Mouse (Mus musculus) E14TG2a.4 (cell line): ENCODE measurements around the gene Galk2.

Experiments
- H3K27me3 ChIP-seq: 2 replicates; pipeline ENCODE4 v1.6.1; 2014; ENCODE audit warnings: low read length, control low read depth; ENCODE audit not compliant: insufficient read depth
- H3K36me3 ChIP-seq: 2 replicates; pipeline ENCODE4 v1.6.1; 2014; ENCODE audit warnings: low read length, control low read depth; ENCODE audit not compliant: insufficient read depth
- H3K4me1 ChIP-seq: replicated peaks from 2 replicates; pipeline ENCODE4 v1.6.1; 2014; ENCODE audit warnings: low read depth, low read length, control low read depth
- H3K4me3 ChIP-seq: replicated peaks from 2 replicates; pipeline ENCODE4 v1.5.1; 2014; ENCODE audit warnings: mild to moderate bottlenecking, low read length
- H3K9me3 ChIP-seq: 2 replicates; pipeline ENCODE4 v1.6.1; 2014; ENCODE audit warnings: low read length, control low read depth
- CTCF ChIP-seq: conservative IDR thresholded peaks from 2 replicates; pipeline ENCODE4 v1.5.1; 2014; ENCODE audit warnings: low read length
- NANOG ChIP-seq: IDR thresholded peaks from 2 replicates; pipeline ENCODE4 v1.6.1; 2014; ENCODE audit warnings: borderline replicate concordance, low read length, mixed read lengths
- POU5F1 ChIP-seq: IDR thresholded peaks from 2 replicates; pipeline ENCODE4 v1.6.1; 2014; ENCODE audit warnings: low read length, borderline replicate concordance

Gene Galk2

DNA sequence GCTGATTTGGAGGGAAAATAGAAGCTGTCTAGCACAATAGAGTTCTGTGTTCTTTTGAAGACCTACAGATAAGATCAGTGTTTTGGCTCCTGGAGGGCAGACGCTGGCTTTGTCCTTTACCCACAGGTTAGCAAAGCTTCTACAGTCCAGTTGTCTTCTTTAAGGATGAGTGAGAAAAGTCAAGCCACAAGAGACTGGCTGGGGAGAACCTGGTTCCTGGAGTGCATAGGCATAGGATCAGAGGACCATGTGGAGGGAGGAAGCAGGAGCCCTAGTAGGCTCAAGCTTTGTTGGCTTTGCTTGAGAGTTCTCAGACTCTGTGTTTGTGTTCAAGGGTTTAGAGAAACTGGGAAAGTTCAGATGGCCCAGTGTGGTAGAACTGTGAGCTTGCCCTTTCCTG, 65.6 kb downstream of the Galk2 start:
- no peaks in the 10 kb centered on the region for H3K27me3 ChIP-seq
- no peak overlapping the region for H3K4me3 ChIP-seq
- H3K4me1 ChIP-seq, result no peaks in the 10 kb centered on the region
- peaks cover 3% of the 10 kb centered on the region; the same call in 1 of the 2 replicates for H3K9me3 ChIP-seq
- H3K36me3 ChIP-seq, result peaks cover 17% of the 10 kb centered on the region
- TF ChIP-seq CTCF, result no peak
- no peak for TF ChIP-seq NANOG
- no peak for TF ChIP-seq POU5F1

DNA sequence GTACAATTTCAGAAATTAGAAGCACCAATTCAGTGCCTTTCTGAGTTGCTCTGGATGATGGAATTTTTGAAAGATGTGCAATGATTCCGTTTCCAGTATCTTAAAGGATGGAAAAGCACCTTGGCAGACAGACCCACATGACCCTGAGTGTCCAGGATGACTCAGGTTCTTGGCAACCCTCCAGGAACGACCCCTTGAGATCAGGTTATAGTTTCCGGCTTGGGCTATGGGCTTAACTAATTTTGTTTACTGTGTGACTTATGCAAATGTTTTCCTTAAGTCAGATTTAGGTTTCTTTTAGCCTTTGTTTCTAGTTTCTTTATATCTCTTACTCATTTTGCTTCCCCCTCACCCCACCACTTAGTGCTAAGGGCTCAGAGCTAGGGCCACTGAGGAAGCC, 66.2 kb downstream of the Galk2 start:
- Histone ChIP-seq H3K4me3 (no peak overlapping the region), H3K36me3 (peaks cover 23% of the 10 kb centered on the region), H3K9me3 (peaks cover 8% of the 10 kb centered on the region; the same call in 1 of the 2 replicates), H3K4me1 (no peaks in the 10 kb centered on the region), H3K27me3 (no peaks in the 10 kb centered on the region)
- TF ChIP-seq POU5F1, result no peak

DNA sequence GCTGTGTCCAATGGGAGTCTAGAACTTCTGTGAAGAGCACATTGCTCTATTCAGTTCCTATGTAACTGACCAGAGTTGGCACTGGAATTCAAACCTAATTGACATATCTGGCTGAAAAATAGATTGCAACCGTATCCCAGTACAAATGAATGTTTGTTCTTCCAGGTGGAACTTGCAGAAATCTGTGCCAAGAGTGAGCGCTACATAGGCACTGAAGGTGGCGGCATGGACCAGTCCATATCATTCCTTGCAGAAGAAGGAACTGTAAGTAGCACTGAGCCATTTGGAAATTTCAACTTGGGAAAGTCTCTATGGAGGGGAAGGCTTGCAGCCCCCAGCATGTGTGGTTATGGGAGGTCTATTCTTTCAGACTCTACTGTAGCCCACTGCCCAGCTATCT, 70.5 kb downstream of the Galk2 start:
- no peaks in the 10 kb centered on the region for H3K4me1 ChIP-seq

DNA sequence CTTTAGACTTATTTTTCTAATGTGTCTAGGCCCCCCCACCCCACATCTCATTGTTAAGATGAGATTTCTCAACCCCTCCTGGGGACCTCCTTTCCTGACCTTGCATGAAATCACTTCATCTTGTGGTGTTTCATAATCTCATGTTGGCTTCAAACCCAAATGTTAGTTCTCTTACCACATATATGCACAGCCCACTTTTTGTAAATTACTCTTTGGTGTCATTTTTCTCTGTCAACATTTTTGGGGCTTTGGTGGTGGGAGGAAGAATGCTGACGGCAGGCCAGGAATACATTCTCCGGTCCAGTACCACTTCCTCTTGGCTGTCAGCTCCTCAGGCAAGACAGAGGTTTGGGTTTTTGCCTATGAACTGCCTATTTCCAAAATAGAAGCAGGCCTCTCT, 71.0 kb downstream of the Galk2 start:
- Histone ChIP-seq H3K4me1 (no peaks in the 10 kb centered on the region), H3K4me3 (no peak overlapping the region), H3K36me3 (peaks cover 53% of the 10 kb centered on the region), H3K27me3 (no peaks in the 10 kb centered on the region), H3K9me3 (peaks cover 25% of the 10 kb centered on the region)
- TF ChIP-seq NANOG (no peak), POU5F1 (no peak), CTCF (no peak)

More for the DNA sequence above, 70.5 kb downstream of the Galk2 start:
- Histone ChIP-seq H3K36me3 (peaks cover 53% of the 10 kb centered on the region), H3K9me3 (peaks cover 25% of the 10 kb centered on the region), H3K4me3 (no peak overlapping the region), H3K27me3 (no peaks in the 10 kb centered on the region)
- no peak for TF ChIP-seq POU5F1
- no peak for TF ChIP-seq CTCF
- TF ChIP-seq NANOG, result no peak

DNA sequence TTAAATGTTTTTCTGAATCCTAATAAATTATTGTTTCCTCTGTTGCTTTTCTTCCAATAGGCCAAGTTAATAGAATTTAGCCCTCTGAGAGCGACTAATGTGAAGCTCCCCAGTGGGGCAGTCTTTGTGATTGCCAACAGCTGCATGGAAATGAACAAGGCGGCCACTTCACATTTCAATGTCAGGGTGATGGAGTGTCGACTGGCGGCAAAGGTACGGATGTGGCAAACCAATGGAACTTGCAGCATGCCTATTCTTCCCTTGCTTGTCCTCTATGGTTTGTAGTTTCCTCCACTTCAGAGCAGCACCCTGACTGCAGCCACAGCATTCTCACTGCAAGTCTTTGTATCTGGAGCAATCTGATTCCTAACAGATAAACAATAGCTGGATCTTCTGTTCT, 72.3 kb downstream of the Galk2 start:
- Histone ChIP-seq H3K9me3 (peaks cover 25% of the 10 kb centered on the region), H3K36me3 (peaks cover 53% of the 10 kb centered on the region), H3K4me1 (no peaks in the 10 kb centered on the region), H3K27me3 (no peaks in the 10 kb centered on the region), H3K4me3 (no peak overlapping the region)
- TF ChIP-seq NANOG, result no peak

DNA sequence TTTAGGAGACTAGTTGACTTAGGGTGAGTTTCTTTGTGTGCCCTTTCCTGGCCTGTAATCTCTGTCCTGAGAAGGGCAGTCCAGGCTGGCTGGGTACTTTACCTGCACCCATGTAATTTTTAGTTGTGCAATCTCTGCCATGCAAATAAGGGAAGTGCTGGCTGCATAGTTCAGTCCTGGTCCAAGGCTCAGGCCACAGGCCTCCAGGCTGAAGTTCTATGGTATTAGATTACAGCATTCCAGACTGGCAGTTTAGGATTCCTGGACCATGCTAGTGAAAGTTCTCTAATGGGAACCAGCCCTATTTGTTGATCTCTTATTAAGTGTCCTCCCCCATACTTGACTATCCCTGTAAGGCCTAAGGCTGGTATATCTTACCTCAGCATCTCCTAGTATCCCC, 73.8 kb downstream of the Galk2 start:
- Histone ChIP-seq H3K4me1 (no peaks in the 10 kb centered on the region), H3K27me3 (no peaks in the 10 kb centered on the region), H3K9me3 (peaks cover 25% of the 10 kb centered on the region), H3K4me3 (no peak overlapping the region), H3K36me3 (peaks cover 53% of the 10 kb centered on the region)
- TF ChIP-seq NANOG (no peak), CTCF (no peak), POU5F1 (no peak)

DNA sequence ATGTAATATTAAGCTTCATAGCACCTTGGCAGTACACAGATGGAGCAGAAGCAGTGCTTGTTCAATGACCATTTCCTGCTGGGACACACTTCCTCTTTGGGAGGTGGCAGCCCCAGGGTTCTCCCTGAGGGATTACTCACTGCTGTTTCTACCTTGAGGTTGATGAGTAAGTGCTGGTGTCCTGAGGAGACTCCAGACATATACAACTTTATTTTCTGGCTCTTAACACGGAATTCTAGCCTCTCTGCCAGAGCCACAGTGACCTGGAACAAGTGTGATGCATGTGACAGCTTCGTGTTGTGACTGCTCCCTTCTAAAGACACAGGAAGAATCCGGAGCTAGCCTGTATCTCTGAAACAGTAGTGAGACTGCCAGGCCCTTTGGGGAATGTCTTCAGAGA, 75.1 kb downstream of the Galk2 start:
- Histone ChIP-seq H3K36me3 (peaks cover 45% of the 10 kb centered on the region), H3K4me3 (no peak overlapping the region), H3K9me3 (peaks cover 25% of the 10 kb centered on the region), H3K27me3 (no peaks in the 10 kb centered on the region), H3K4me1 (no peaks in the 10 kb centered on the region)
- TF ChIP-seq NANOG (no peak), POU5F1 (no peak), CTCF (no peak)

DNA sequence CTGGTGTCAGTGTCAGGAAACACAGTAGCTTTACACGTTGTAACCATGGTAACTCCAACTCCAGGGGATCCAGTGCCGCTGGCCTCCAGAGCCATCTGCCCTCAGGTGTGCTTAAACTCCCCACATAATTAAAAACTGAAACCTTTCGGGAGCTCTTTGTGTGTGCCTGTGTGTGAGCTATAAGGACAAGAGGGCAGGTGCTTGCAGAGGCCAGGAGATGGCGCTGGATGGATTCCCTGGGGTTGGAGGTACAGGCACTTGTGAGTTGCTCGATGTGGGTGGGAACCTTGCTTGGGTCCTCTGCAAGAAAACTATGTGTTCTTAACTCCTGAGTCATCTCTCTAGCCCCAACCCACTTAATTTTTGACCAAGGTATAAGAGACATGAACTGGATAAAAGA, 77.5 kb downstream of the Galk2 start:
- Histone ChIP-seq H3K36me3 (peaks cover 32% of the 10 kb centered on the region), H3K4me1 (no peaks in the 10 kb centered on the region), H3K4me3 (no peak overlapping the region), H3K9me3 (peaks cover 4% of the 10 kb centered on the region), H3K27me3 (no peaks in the 10 kb centered on the region)
- TF ChIP-seq NANOG (no peak), CTCF (peak; percentile 35)

DNA sequence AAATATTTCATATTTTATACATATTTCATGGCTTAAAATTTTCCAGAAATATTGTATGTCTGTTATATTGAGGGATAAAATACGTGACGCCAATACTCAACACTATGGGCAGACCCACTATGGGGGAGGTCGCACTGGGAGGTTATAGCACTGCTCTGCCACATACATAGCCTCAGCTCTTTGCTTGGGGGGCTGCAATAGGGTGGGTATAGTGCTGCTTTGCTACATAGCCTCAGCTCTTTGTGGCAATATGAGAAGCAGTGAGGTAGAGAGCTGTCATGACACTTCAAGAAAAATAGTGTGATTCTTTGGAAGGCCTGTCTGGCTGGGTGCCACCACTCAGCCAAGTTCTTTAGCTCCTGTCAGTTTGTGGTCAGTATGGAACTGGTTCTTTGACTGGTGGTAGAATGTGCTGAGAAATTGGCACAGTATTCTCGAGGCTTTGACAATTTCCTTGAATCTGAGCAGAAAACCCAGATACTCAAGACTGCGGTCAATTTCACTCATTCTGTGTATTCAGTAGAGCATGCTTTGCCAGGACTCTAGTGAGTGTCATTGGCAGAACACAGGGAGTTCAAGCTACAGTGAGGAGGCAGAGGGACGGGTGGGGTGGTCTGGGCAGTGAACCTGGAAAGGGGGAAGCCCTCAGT, 80.2 kb downstream of the Galk2 start:
- no peaks in the 10 kb centered on the region for H3K9me3 ChIP-seq
- TF ChIP-seq NANOG, result no peak
- TF ChIP-seq CTCF, result no peak
- TF ChIP-seq POU5F1, result no peak
- H3K4me1 ChIP-seq, result no peaks in the 10 kb centered on the region
- no peaks in the 10 kb centered on the region for H3K27me3 ChIP-seq
- H3K36me3 ChIP-seq, result peaks cover 16% of the 10 kb centered on the region; the same call in 1 of the 2 replicates
- H3K4me3 ChIP-seq, result no peak overlapping the region
